Mouse (Mus musculus) testis, adult 2 months (tissue): ENCODE data around the gene Ran. TPM values are rescaled to one million over a fixed set of nuclear protein-coding genes. Genes with fewer than 3 reads are reported as not detected.

Source experiments
- H3K27ac ChIP-seq: fragments of 200-500 bp; 2 replicates; pipeline ENCODE4 v1.5.1; 2012; ENCODE audit warnings: low read depth, low read length; ENCODE audit not compliant: control insufficient read depth, insufficient read depth
- H3K27me3 ChIP-seq: fragments of 200-500 bp; 2 replicates; pipeline ENCODE4 v1.6.1; 2012; ENCODE audit warnings: mild to moderate bottlenecking, low read length, moderate library complexity; ENCODE audit not compliant: control insufficient read depth, insufficient read depth
- H3K36me3 ChIP-seq: fragments of 200-500 bp; 2 replicates; pipeline ENCODE4 v1.6.1; 2012; ENCODE audit warnings: mild to moderate bottlenecking, low read length; ENCODE audit not compliant: control insufficient read depth, insufficient read depth
- H3K4me1 ChIP-seq: fragments of 200-500 bp; 2 replicates; pipeline ENCODE4 v1.6.1; 2012; ENCODE audit warnings: low read length; ENCODE audit not compliant: control insufficient read depth, insufficient read depth
- H3K4me3 ChIP-seq: fragments of 200-500 bp; 2 replicates; pipeline ENCODE4 v1.5.1; 2012; ENCODE audit warnings: low read depth, mild to moderate bottlenecking, low read length, moderate library complexity, mixed read lengths; ENCODE audit not compliant: control insufficient read depth
- CTCF ChIP-seq: fragments of 200-500 bp; IDR thresholded peaks from 2 replicates; pipeline ENCODE4 v1.5.1; 2012; ENCODE audit warnings: low read depth, mild to moderate bottlenecking, inconsistent platforms, low read length, moderate library complexity; ENCODE audit not compliant: control insufficient read depth, insufficient read depth, insufficient replicate concordance
- POLR2A ChIP-seq: fragments of 200-500 bp; IDR thresholded peaks from 2 replicates; pipeline ENCODE4 v1.6.1; 2012; ENCODE audit warnings: low read depth, mild to moderate bottlenecking, inconsistent platforms, low read length, moderate library complexity; ENCODE audit not compliant: control insufficient read depth
- polyA plus RNA-seq: library from polyadenylated mRNA; depleted of rRNA; stranded (reverse); fragments of >200 nt; gene quantifications from 2 replicates; pipeline ENCODE4 v1.2.3, GENCODE M21; 2012

Gene Ran
- polyA plus RNA-seq, 1 experiment: 254 TPM

DNA sequence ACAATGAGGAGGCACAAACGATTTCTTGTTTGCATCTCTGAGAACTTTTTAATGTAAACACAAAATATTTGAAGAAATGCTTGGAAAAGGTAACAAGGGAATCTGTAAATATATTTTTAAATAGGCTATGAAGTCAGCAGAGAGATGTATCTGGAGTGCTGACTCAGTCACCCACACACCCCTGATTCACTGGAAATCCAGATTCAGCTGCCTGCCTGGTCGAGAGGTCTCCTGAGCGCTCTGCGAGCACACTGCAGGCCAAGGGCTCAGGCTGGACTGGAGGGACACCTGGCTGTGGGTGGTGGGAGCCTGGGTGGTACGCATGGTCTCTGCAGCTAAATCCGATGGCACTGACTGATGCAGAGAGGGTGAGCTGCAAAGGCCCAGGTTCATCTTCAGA lies 35.3 kb upstream of the Ran start:
- no peaks in the 10 kb centered on the region for H3K36me3 ChIP-seq
- H3K27me3 ChIP-seq: no peaks in the 10 kb centered on the region
- H3K4me3 ChIP-seq: no peak overlapping the region
- peaks cover 7% of the 10 kb centered on the region for H3K4me1 ChIP-seq
- no peak for TF ChIP-seq CTCF
- no peak for TF ChIP-seq POLR2A
- no peak overlapping the region for H3K27ac ChIP-seq

DNA sequence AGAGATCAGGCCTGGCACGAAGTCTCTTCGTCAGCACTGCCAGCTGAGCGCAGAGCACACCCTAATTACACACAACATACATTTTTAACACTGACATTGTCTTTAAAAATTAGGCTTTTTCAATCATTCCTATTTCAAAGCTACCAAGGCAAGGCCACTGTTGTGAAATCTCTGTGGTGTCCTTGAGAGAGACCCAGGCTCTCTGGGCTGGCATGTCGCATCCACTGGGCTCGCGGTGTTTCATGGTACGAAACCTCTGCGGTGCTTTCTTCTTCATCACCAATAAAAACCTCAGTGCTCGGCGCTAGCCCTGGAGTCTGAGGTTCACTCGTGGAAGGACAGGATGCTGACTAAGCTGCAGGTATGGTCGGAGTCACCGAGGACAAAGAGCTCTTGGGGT lies 33.9 kb upstream of the Ran start:
- TF ChIP-seq POLR2A (no peak), CTCF (no peak)
- Histone ChIP-seq H3K36me3 (no peaks in the 10 kb centered on the region), H3K4me3 (no peak overlapping the region), H3K27ac (no peak overlapping the region), H3K4me1 (peaks cover 5% of the 10 kb centered on the region), H3K27me3 (no peaks in the 10 kb centered on the region)

DNA sequence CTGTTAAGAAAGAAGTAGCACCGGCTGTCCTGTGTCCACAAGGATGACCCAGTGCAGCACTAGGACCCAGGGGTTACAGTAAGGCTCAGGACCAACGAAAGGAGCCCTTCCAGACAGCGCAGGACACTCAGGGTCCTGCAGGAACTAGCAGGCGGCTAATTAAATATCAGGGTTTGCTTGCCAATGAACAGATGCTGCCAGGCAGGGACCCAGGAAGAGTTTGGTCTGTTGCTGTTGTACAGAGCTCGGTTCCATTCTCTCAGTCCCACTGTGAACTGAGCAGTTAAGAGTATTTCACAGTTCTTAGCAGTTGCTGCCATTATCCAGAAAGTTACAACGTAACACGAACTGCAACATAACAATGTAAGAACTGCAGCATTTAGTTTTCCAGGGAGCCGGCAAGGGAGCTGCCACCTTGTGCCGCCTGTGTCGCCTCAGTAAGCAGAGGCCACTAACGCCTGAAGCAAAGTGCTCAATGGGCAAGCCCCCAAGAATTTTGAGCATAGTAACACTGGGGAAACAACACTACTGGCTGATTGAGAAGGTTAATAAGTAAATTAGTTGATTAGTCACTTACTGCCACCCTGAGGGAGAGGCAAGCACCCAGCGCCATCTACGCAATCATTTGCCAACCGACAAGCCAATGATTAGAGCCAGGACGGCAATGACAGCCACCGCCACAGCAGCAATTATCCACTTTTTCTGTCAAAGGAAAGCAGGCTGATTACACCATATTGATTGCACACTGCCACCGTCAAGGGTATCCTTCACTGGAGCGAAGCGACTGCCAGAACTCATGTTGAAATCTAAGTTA lies 32.5 kb upstream of the Ran start:
- no peak for TF ChIP-seq CTCF
- no peaks in the 10 kb centered on the region for H3K36me3 ChIP-seq

GRCm38 (mm10) chr5:129000706-129001468 lies 19.0 kb upstream of the Ran start:
- TF ChIP-seq CTCF (no peak), POLR2A (no peak)
- Histone ChIP-seq H3K27ac (no peak overlapping the region), H3K4me1 (peaks cover 2% of the 10 kb centered on the region; the same call in 1 of the 2 replicates), H3K27me3 (no peaks in the 10 kb centered on the region), H3K36me3 (no peaks in the 10 kb centered on the region), H3K4me3 (no peak overlapping the region)

More for the DNA sequence above, 32.5 kb upstream of the Ran start:
- Histone ChIP-seq H3K27ac (no peak overlapping the region), H3K4me3 (peak overlapping the region; percentile 78), H3K4me1 (no peaks in the 10 kb centered on the region; the same call in 1 of the 2 replicates), H3K27me3 (no peaks in the 10 kb centered on the region)

DNA sequence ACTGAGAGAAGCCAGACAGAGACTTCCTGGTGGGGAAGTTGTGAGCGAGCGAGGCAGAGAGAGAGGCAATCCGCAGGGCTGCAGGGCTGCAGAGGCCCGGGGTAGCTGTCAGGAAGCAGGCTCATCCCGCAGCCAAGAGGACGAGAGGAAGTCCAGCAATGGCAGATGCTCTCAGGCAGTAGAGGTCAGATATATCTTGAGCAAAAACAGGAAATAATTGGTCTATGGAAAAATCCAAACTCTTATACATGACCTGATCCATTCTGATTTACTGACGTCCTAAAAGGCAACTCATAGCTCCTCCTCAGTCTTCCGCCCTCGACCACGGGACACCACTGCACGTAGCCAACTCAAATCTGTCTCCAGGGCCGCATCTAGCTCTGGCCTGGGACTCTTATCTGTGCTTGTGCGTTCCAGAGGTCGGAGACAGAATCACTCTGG lies 17.3 kb upstream of the Ran start:
- H3K36me3 ChIP-seq: no peaks in the 10 kb centered on the region
- TF ChIP-seq POLR2A (no peak), CTCF (no peak)
- H3K27me3 ChIP-seq: no peaks in the 10 kb centered on the region
- no peak overlapping the region for H3K27ac ChIP-seq
- H3K4me3 ChIP-seq: no peak overlapping the region
- peaks cover 10% of the 10 kb centered on the region for H3K4me1 ChIP-seq

DNA sequence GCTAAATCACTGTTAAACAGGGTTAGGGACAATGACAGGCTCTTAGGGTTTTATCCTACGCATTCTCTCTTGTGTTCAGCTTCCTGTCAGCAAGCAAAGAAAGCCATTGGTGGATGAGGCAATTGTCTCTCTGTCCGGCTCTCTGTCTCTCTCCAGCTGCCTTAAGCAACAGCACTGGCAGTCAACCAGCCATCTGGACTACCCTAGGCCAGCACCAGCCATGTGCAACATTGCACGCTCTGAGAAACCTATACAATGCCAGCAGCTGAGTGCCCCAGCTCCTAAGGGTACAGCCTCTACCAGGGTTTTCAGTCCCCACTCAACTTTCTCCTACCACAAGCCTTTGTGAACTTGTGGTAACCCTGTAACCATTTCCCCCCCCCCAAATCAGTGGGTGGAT lies 14.5 kb upstream of the Ran start:
- Histone ChIP-seq H3K36me3 (no peaks in the 10 kb centered on the region), H3K27ac (no peak overlapping the region), H3K4me1 (peaks cover 19% of the 10 kb centered on the region), H3K27me3 (no peaks in the 10 kb centered on the region), H3K4me3 (no peak overlapping the region)
- TF ChIP-seq CTCF: no peak
- no peak for TF ChIP-seq POLR2A

DNA sequence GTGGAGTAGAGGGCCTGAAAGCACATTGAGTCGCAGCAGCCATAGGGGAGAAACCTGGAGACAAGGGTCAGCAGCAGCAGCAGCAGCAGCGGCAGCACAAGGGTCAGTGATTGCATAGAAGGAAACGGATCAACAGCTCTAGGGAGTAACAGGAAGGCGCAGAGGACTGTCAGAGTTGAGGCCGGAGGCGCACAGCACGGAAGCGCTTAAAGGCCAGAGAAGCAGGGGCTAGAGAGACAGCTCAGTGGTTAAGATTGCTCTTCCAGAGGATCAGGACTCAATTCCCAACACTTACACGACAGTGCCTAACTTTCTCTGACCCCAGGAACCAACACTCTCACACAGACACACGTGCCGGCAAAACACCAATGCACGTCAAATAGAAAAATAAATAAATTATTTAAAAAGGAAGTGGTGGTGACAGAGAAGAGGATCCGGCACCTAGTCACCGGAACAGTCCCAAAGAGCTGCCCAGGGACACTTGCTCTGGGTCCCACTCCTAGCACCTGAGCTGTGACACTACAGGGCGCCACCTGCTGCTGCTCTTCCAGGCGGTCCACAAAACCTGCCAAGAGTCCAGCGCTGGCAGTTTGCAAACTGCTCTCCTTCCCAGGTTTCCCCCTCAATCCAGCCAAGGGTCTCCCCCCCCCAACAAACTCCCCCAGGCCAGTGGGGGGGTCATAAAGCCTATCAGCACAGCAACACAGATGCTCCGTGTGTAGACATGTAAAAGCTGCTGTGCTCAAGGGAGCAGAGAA lies 13.7 kb upstream of the Ran start:
- H3K36me3 ChIP-seq: no peaks in the 10 kb centered on the region
- H3K27me3 ChIP-seq: no peaks in the 10 kb centered on the region
- H3K4me3 ChIP-seq: peak overlapping the region; percentile 97
- H3K4me1 ChIP-seq: peaks cover 19% of the 10 kb centered on the region
- H3K27ac ChIP-seq: no peak overlapping the region
- no peak for TF ChIP-seq CTCF
- no peak for TF ChIP-seq POLR2A
